Mouse (Mus musculus): ENCODE measurements at regions not wholly inside any gene's neighbourhood (a gene's known extent, or its start where the extent isn't known, plus 50 kb on each side); places are given as distances from the start of the nearest gene placed in this dataset.

GRCm38 (mm10) chr2:72620182-72620652 is 144.3 kb downstream of the Cdca7 start:
- TF ChIP-seq POLR2A (IDR thresholded peaks at IDR 0.05; ENCODE audit: low read depth, low read length), result no peak
- no peak for TF ChIP-seq CTCF (IDR thresholded peaks at IDR 0.05; ENCODE audit: extremely low read depth, insufficient read length, insufficient replicate concordance, low read depth, low read length)

Data from small intestine, adult 2 months (tissue).